Mouse (Mus musculus): ENCODE measurements around the gene Camk2n2. TPM values are rescaled to one million over a fixed set of nuclear protein-coding genes. Genes with fewer than 3 reads are reported as not detected.

The Camk2n2 gene
- polyA plus RNA-seq, 1 experiment: 2.3 TPM

GRCm38 (mm10) chr16:20638367-20638766 lies 17.3 kb upstream of the Camk2n2 start:
- Histone ChIP-seq H3K4me3 (replicated peaks) (no peak overlapping the region), H3K36me3 (replicated peaks; ENCODE audit: low read length) (no peaks in the 10 kb centered on the region), H3K9me3 (0 out of 2 replicates have a peak, but pooled peaks cover 6% of the 10 kb centered on the region), H3K4me1 (peaks cover 10% of the 10 kb centered on the region), H3K27me3 (replicated peaks) (peaks cover 65% of the 10 kb centered on the region)
- TF ChIP-seq FLI1 (IDR thresholded peaks at IDR 0.05; ENCODE audit: low read length): no peak
- TF ChIP-seq GATA1 (IDR thresholded peaks at IDR 0.05; ENCODE audit: borderline replicate concordance, low read length): no peak

- TF ChIP-seq GATA1 (IDR thresholded peaks at IDR 0.05; ENCODE audit: borderline replicate concordance, low read length) (no peak), FLI1 (IDR thresholded peaks at IDR 0.05; ENCODE audit: low read length) (no peak)
- peaks cover 71% of the 10 kb centered on the region for H3K27me3 ChIP-seq (replicated peaks)
- no peak overlapping the region for H3K4me3 ChIP-seq (replicated peaks)
- 0 out of 2 replicates have a peak, but pooled peaks cover 6% of the 10 kb centered on the region for H3K9me3 ChIP-seq
- H3K4me1 ChIP-seq: peaks cover 10% of the 10 kb centered on the region
- H3K36me3 ChIP-seq (replicated peaks; ENCODE audit: low read length): no peaks in the 10 kb centered on the region
Observed at GRCm38 (mm10) chr16:20637410-20637809, 16.3 kb upstream of the Camk2n2 start.

GRCm38 (mm10) chr16:20629731-20630634 lies 8.9 kb upstream of the Camk2n2 start, which contains the start of gene Ece2:
Gene Ece2, plus strand, starts transcription at chr16:20629828.
- H3K9me3 ChIP-seq: 0 out of 2 replicates have a peak, but pooled peaks cover 2% of the 10 kb centered on the region
- H3K4me3 ChIP-seq (replicated peaks): peak within 1 kb of the TSS; percentile 73
- peaks cover 24% of the 10 kb centered on the region for H3K4me1 ChIP-seq
- TF ChIP-seq GATA1 (IDR thresholded peaks at IDR 0.05; ENCODE audit: borderline replicate concordance, low read length) (no peak), FLI1 (IDR thresholded peaks at IDR 0.05; ENCODE audit: low read length) (no peak)
- peaks cover 68% of the 10 kb centered on the region for H3K27me3 ChIP-seq (replicated peaks)
- no peaks in the 10 kb centered on the region for H3K36me3 ChIP-seq (replicated peaks; ENCODE audit: low read length)

- TF ChIP-seq GATA1 (IDR thresholded peaks at IDR 0.05; ENCODE audit: borderline replicate concordance, low read length) (no peak), FLI1 (IDR thresholded peaks at IDR 0.05; ENCODE audit: low read length) (no peak)
- H3K36me3 ChIP-seq (replicated peaks; ENCODE audit: low read length): no peaks in the 10 kb centered on the region
- no peak overlapping the region for H3K4me3 ChIP-seq (replicated peaks)
- H3K27me3 ChIP-seq (replicated peaks): peaks cover 59% of the 10 kb centered on the region
- peaks cover 18% of the 10 kb centered on the region for H3K4me1 ChIP-seq
- 0 out of 2 replicates have a peak, but pooled peaks cover 2% of the 10 kb centered on the region for H3K9me3 ChIP-seq
Observed at GRCm38 (mm10) chr16:20628871-20629391, 7.8 kb upstream of the Camk2n2 start.

- no peak for TF ChIP-seq GATA1 (IDR thresholded peaks at IDR 0.05; ENCODE audit: borderline replicate concordance, low read length)
- no peak for TF ChIP-seq FLI1 (IDR thresholded peaks at IDR 0.05; ENCODE audit: low read length)
- no peak overlapping the region for H3K4me3 ChIP-seq (replicated peaks)
- 0 out of 2 replicates have a peak, but pooled peaks cover 2% of the 10 kb centered on the region for H3K9me3 ChIP-seq
- peaks cover 7% of the 10 kb centered on the region for H3K36me3 ChIP-seq (replicated peaks; ENCODE audit: low read length)
- peaks cover 43% of the 10 kb centered on the region for H3K4me1 ChIP-seq
- H3K27me3 ChIP-seq (replicated peaks): peaks cover 58% of the 10 kb centered on the region
Observed at GRCm38 (mm10) chr16:20623211-20623610, 2.1 kb upstream of the Camk2n2 start.

GRCm38 (mm10) chr16:20621991-20622685 lies 1.1 kb upstream of the Camk2n2 start:
- Histone ChIP-seq H3K36me3 (replicated peaks; ENCODE audit: low read length) (peaks cover 15% of the 10 kb centered on the region), H3K27me3 (replicated peaks) (peaks cover 61% of the 10 kb centered on the region), H3K9me3 (0 out of 2 replicates have a peak, but pooled peaks cover 2% of the 10 kb centered on the region), H3K4me3 (replicated peaks) (peak overlapping the region; percentile 92), H3K4me1 (peaks cover 43% of the 10 kb centered on the region)
- TF ChIP-seq GATA1 (IDR thresholded peaks at IDR 0.05; ENCODE audit: borderline replicate concordance, low read length): no peak
- TF ChIP-seq FLI1 (IDR thresholded peaks at IDR 0.05; ENCODE audit: low read length): no peak

GRCm38 (mm10) chr16:20620751-20621190 lies 316 bp downstream of the Camk2n2 start:
- H3K27me3 ChIP-seq (replicated peaks): peaks cover 53% of the 10 kb centered on the region
- peaks cover 42% of the 10 kb centered on the region for H3K4me1 ChIP-seq
- 0 out of 2 replicates have a peak, but pooled peaks cover 2% of the 10 kb centered on the region for H3K9me3 ChIP-seq
- H3K36me3 ChIP-seq (replicated peaks; ENCODE audit: low read length): peaks cover 15% of the 10 kb centered on the region
- no peak for TF ChIP-seq GATA1 (IDR thresholded peaks at IDR 0.05; ENCODE audit: borderline replicate concordance, low read length)
- TF ChIP-seq FLI1 (IDR thresholded peaks at IDR 0.05; ENCODE audit: low read length): no peak
- H3K4me3 ChIP-seq (replicated peaks): peak overlapping the region; percentile 92

- H3K27me3 ChIP-seq (replicated peaks): peaks cover 53% of the 10 kb centered on the region
- peak overlapping the region; percentile 92 for H3K4me3 ChIP-seq (replicated peaks)
- peaks cover 38% of the 10 kb centered on the region for H3K4me1 ChIP-seq
- TF ChIP-seq GATA1 (IDR thresholded peaks at IDR 0.05; ENCODE audit: borderline replicate concordance, low read length): no peak
- TF ChIP-seq FLI1 (IDR thresholded peaks at IDR 0.05; ENCODE audit: low read length): no peak
- H3K36me3 ChIP-seq (replicated peaks; ENCODE audit: low read length): peaks cover 15% of the 10 kb centered on the region
- no peaks in the 10 kb centered on the region for H3K9me3 ChIP-seq
Observed at GRCm38 (mm10) chr16:20620399-20620735, 720 bp downstream of the Camk2n2 start.

- peaks cover 35% of the 10 kb centered on the region for H3K4me1 ChIP-seq
- TF ChIP-seq GATA1 (IDR thresholded peaks at IDR 0.05; ENCODE audit: borderline replicate concordance, low read length): no peak
- no peak for TF ChIP-seq FLI1 (IDR thresholded peaks at IDR 0.05; ENCODE audit: low read length)
- H3K4me3 ChIP-seq (replicated peaks): peak overlapping the region; percentile 92
- peaks cover 15% of the 10 kb centered on the region for H3K36me3 ChIP-seq (replicated peaks; ENCODE audit: low read length)
- no peaks in the 10 kb centered on the region for H3K9me3 ChIP-seq
- H3K27me3 ChIP-seq (replicated peaks): peaks cover 53% of the 10 kb centered on the region
Observed at GRCm38 (mm10) chr16:20619541-20620398, 1.3 kb downstream of the Camk2n2 start.
